14 mouse cellular contexts compared by ENCODE assay signal in genomic region chr13:60429148-60429547, GRCm38 (mm10).
DNase-seq lines count a peak whose midpoint lies in the region; ATAC-seq and TF ChIP-seq lines count a peak whose summit lies in the region.
"Had no signal": no experiment of that assay in that cellular context is flagged by ENCODE, and none has a peak within 500 bp of the region (broad histone marks: within the 10 kb centered on the region; RNA-seq: fewer than 3 reads in every experiment).

No protein-coding gene starts in this region.

- H3K4me1 ChIP-seq in midbrain, postnatal 0 days (ENCODE audit: insufficient read depth, low read length) = no peaks in the 10 kb centered on the region
- peaks cover 5% of the 10 kb centered on the region; the same call in 1 of the 2 replicates for H3K4me1 ChIP-seq in midbrain, embryonic 14.5 days (ENCODE audit: control insufficient read depth, insufficient read depth, low read length)

- no peak overlapping the region for H3K27ac ChIP-seq in midbrain, postnatal 0 days (ENCODE audit: low read depth, low read length)
- no peak overlapping the region for H3K27ac ChIP-seq in midbrain, embryonic 14.5 days (replicated peaks; ENCODE audit: low read depth, low read length)
- H3K27ac ChIP-seq: hindbrain, embryonic 12.5 days; midbrain, embryonic 10.5 days had no signal

- WGBS in midbrain, postnatal 0 days = 74% methylated on average over 3 of the region's 3 CpGs
- 68% methylated on average over 3 of the region's 3 CpGs for WGBS in midbrain, embryonic 14.5 days

- H3K9ac ChIP-seq in midbrain, postnatal 0 days (replicated peaks; ENCODE audit: low read length, poor library complexity, severe bottlenecking) = no peak overlapping the region
- no peak overlapping the region for H3K9ac ChIP-seq in midbrain, embryonic 14.5 days (replicated peaks; ENCODE audit: low read length)
- H3K9ac ChIP-seq: hindbrain, embryonic 12.5 days had no signal

- no peak for ATAC-seq in CD4-positive, CD25-positive, alpha-beta regulatory T cell, adult 4 months
- no peak for ATAC-seq in midbrain, postnatal 0 days (ENCODE audit: low FRiP score)
- ATAC-seq in midbrain, embryonic 14.5 days (ENCODE audit: low FRiP score, low TSS enrichment) = no peak

- H3K9me3 ChIP-seq in midbrain, postnatal 0 days (ENCODE audit: low read length) = no peaks in the 10 kb centered on the region
- no peaks in the 10 kb centered on the region for H3K9me3 ChIP-seq in midbrain, embryonic 14.5 days (ENCODE audit: control insufficient read depth, low read length)
- H3K9me3 ChIP-seq: heart, embryonic 10.5 days; hindbrain, embryonic 12.5 days had no signal

- DNase-seq in CD4-positive, CD25-positive, alpha-beta regulatory T cell, adult 2 months (ENCODE audit: low read depth, low spot score) = peak; percentile 3
- DNase-seq in heart, postnatal 4 days = peak; percentile 19
- no peak for DNase-seq in heart, adult 9 months (ENCODE audit: low spot score in 2 of 2)
- DNase-seq in midbrain, postnatal 0 days (ENCODE audit: low spot score) = no peak
- DNase-seq in midbrain, embryonic 14.5 days = no peak
- DNase-seq in urinary bladder, adult 2 months (ENCODE audit: low spot score) = no peak
- DNase-seq in MN1 (ENCODE audit: low spot score) = no peak
- DNase-seq: cerebellum, adult 2 months; embryo, embryonic 11 days; kidney, adult 18-20 months had no signal

- no peaks in the 10 kb centered on the region for H3K27me3 ChIP-seq in midbrain, postnatal 0 days (ENCODE audit: insufficient read depth, low read length)
- no peaks in the 10 kb centered on the region for H3K27me3 ChIP-seq in midbrain, embryonic 14.5 days (ENCODE audit: control insufficient read depth, insufficient read depth, low read length)
- H3K27me3 ChIP-seq: hindbrain, embryonic 12.5 days had no signal

- no peaks in the 10 kb centered on the region for H3K36me3 ChIP-seq in midbrain, postnatal 0 days (ENCODE audit: insufficient read depth, low read length)
- H3K36me3 ChIP-seq in midbrain, embryonic 14.5 days (ENCODE audit: control insufficient read depth, insufficient read depth, low read length) = no peaks in the 10 kb centered on the region
- H3K36me3 ChIP-seq: heart, embryonic 10.5 days; hindbrain, embryonic 12.5 days; midbrain, embryonic 10.5 days had no signal

- no peak overlapping the region for H3K4me3 ChIP-seq in midbrain, postnatal 0 days (ENCODE audit: low read depth, low read length)
- H3K4me3 ChIP-seq in midbrain, embryonic 14.5 days (replicated peaks; ENCODE audit: low read depth, low read length) = no peak overlapping the region
- H3K4me3 ChIP-seq: heart, embryonic 10.5 days; hindbrain, embryonic 12.5 days; midbrain, embryonic 10.5 days had no signal

- TF ChIP-seq CTCF in midbrain, postnatal 0 days (IDR thresholded peaks at IDR 0.05) = peak; percentile 41

- H3K4me2 ChIP-seq in midbrain, postnatal 0 days (ENCODE audit: low read depth, low read length, poor library complexity, severe bottlenecking) = no peak overlapping the region
- no peak overlapping the region for H3K4me2 ChIP-seq in midbrain, embryonic 14.5 days (ENCODE audit: low read length)
- H3K4me2 ChIP-seq: hindbrain, embryonic 12.5 days had no signal

Comparison
In these comparisons a context has a peak if more than half of its experiments do, and no peak if none do; other contexts are left out.
1. DNase-seq: peak in CD4-positive, CD25-positive, alpha-beta regulatory T cell, adult 2 months (single experiment) and heart, postnatal 4 days (single experiment); none in heart, adult 9 months (0 of 2), midbrain, postnatal 0 days (single experiment), midbrain, embryonic 14.5 days (single experiment), urinary bladder, adult 2 months (single experiment) and MN1 (single experiment).